8 mouse cellular contexts compared by ENCODE assay signal in genomic region chr17:85688236-85688910, GRCm38 (mm10). TPM values are rescaled to one million over a fixed set of nuclear protein-coding genes. Genes with fewer than 3 reads are reported as not detected.
DNase-seq lines count a peak whose midpoint lies in the region; ATAC-seq and TF ChIP-seq lines count a peak whose summit lies in the region.

Gene Six2, minus strand, starts transcription at chr17:85688274.

- no peaks in the 10 kb centered on the region for H3K9me3 ChIP-seq in hindbrain, embryonic 14.5 days (ENCODE audit: control insufficient read depth, low read length)
- no peaks in the 10 kb centered on the region for H3K9me3 ChIP-seq in lung, embryonic 14.5 days (ENCODE audit: low read depth, low read length)

- peak; percentile 83 for ATAC-seq in hindbrain, embryonic 14.5 days (ENCODE audit: low FRiP score)
- peak; percentile 93 for ATAC-seq in lung, embryonic 14.5 days (ENCODE audit: insufficient read depth)

- H3K27ac ChIP-seq in hindbrain, embryonic 14.5 days = no peak within 1 kb of the TSS
- 0 out of 2 replicates have a peak within 1 kb of the TSS, but pooled peaks have one; percentile 12 for H3K27ac ChIP-seq in lung, embryonic 14.5 days (ENCODE audit: low read depth)
- no peak within 1 kb of the TSS for H3K27ac ChIP-seq in small intestine, adult 2 months (ENCODE audit: insufficient read depth, low read depth, low read length)

- TF ChIP-seq POLR2A in small intestine, adult 2 months (IDR thresholded peaks at IDR 0.05; ENCODE audit: low read depth, low read length) = no peak

- H3K4me3 ChIP-seq in hindbrain, embryonic 14.5 days (replicated peaks; ENCODE audit: low read length) = peak within 1 kb of the TSS; percentile 23
- H3K4me3 ChIP-seq in lung, embryonic 14.5 days (ENCODE audit: low read depth, low read length) = peak within 1 kb of the TSS; percentile 42
- peak within 1 kb of the TSS; percentile 47 for H3K4me3 ChIP-seq in small intestine, adult 2 months (ENCODE audit: low read depth, low read length)

- H3K27me3 ChIP-seq in hindbrain, embryonic 14.5 days (ENCODE audit: control insufficient read depth, insufficient read depth, low read length) = peaks cover 92% of the 10 kb centered on the region
- H3K27me3 ChIP-seq in lung, embryonic 14.5 days (ENCODE audit: insufficient read depth, low read length) = peaks cover 96% of the 10 kb centered on the region
- peaks cover 79% of the 10 kb centered on the region for H3K27me3 ChIP-seq in small intestine, adult 2 months (ENCODE audit: control insufficient read depth, insufficient read depth, low read length)

- peak; percentile 7 to 18 for DNase-seq in thymus, postnatal 36 days
- no peak for DNase-seq in thymus, postnatal 25 days
- DNase-seq in forelimb bud, embryonic 11.5 days (ENCODE audit: low read depth, low spot score) = peak; percentile 94
- DNase-seq in hindbrain, embryonic 14.5 days (ENCODE audit: low spot score) = no peak
- peak; percentile 89 for DNase-seq in lung, embryonic 14.5 days
- DNase-seq in left cerebral cortex, adult 11 months (ENCODE audit: low spot score) = no peak
- DNase-seq in spleen, adult 18-20 months = no peak

- under 1% methylated on average over 54 of the region's 55 CpGs for WGBS in hindbrain, embryonic 14.5 days
- WGBS in lung, embryonic 14.5 days = under 1% methylated on average over 55 of the region's 55 CpGs
- WGBS in small intestine, adult 2 months = 2% methylated on average over 55 of the region's 55 CpGs

- peak within 1 kb of the TSS; percentile 51 for H3K4me2 ChIP-seq in hindbrain, embryonic 14.5 days (replicated peaks)
- H3K4me2 ChIP-seq in lung, embryonic 14.5 days = peak within 1 kb of the TSS; percentile 84

- no peak for TF ChIP-seq CTCF in lung, embryonic 14.5 days (IDR thresholded peaks at IDR 0.05; ENCODE audit: low read depth)
- TF ChIP-seq CTCF in small intestine, adult 2 months (IDR thresholded peaks at IDR 0.05; ENCODE audit: extremely low read depth, insufficient read length, insufficient replicate concordance, low read depth, low read length) = no peak

- peaks cover 6% of the 10 kb centered on the region; the same call in 1 of the 2 replicates for H3K4me1 ChIP-seq in hindbrain, embryonic 14.5 days (replicated peaks; ENCODE audit: control insufficient read depth, insufficient read depth, low read length)
- 0 out of 2 replicates have a peak, but pooled peaks cover 3% of the 10 kb centered on the region for H3K4me1 ChIP-seq in lung, embryonic 14.5 days (ENCODE audit: insufficient read depth)
- H3K4me1 ChIP-seq in small intestine, adult 2 months (ENCODE audit: control insufficient read depth, insufficient read depth, insufficient read length, low read length) = peaks cover 4% of the 10 kb centered on the region

- no peaks in the 10 kb centered on the region for H3K36me3 ChIP-seq in hindbrain, embryonic 14.5 days (replicated peaks; ENCODE audit: control insufficient read depth, insufficient read depth)
- no peaks in the 10 kb centered on the region for H3K36me3 ChIP-seq in lung, embryonic 14.5 days (ENCODE audit: insufficient read depth)
- H3K36me3 ChIP-seq in small intestine, adult 2 months (ENCODE audit: control insufficient read depth, insufficient read depth, low read length) = no peaks in the 10 kb centered on the region

- peak within 1 kb of the TSS; percentile 40; the same call in 1 of the 2 replicates for H3K9ac ChIP-seq in hindbrain, embryonic 14.5 days
- peak within 1 kb of the TSS; percentile 32; the same call in 1 of the 2 replicates for H3K9ac ChIP-seq in lung, embryonic 14.5 days

RNA-seq across cellular contexts. Expression of gene Six2, which starts in this region (rescaled TPM):
- polyA plus RNA-seq in hindbrain, embryonic 14.5 days (2014; fragmentation: Nextera tagmentation; extraction: Ambion mirVana) = 0.55 and 0.64 TPM in 2 replicates
- polyA plus RNA-seq in lung, embryonic 14.5 days (2014; fragmentation: Nextera tagmentation; extraction: Ambion mirVana) = 0.26 TPM in 1 of 2 replicates, not detected in the other
- 3.7 TPM in 1 of 2 replicates, not detected in the other for polyA plus RNA-seq in small intestine, adult 2 months (2012; rRNA removed)

Comparison
In these comparisons a context has a peak if more than half of its experiments do, and no peak if none do; other contexts are left out.
1. DNase-seq: peak in thymus, postnatal 36 days (2 of 2) and forelimb bud, embryonic 11.5 days (single experiment); none in thymus, postnatal 25 days (single experiment), hindbrain, embryonic 14.5 days (single experiment), left cerebral cortex, adult 11 months (single experiment) and spleen, adult 18-20 months (0 of 2).
2. Peak in ATAC-seq, H3K4me3 ChIP-seq, H3K9ac ChIP-seq and H3K4me2 ChIP-seq in hindbrain, embryonic 14.5 days; RNA of the gene not detected or under 1 TPM.
3. Peak in DNase-seq, ATAC-seq, H3K4me3 ChIP-seq, H3K27ac ChIP-seq, H3K9ac ChIP-seq and H3K4me2 ChIP-seq in lung, embryonic 14.5 days; RNA of the gene not detected or under 1 TPM.
4. Peak in every context shown above with its lines, with median percentiles within 50 percentile points of each other: H3K4me3 ChIP-seq.